In genomic region chr17:26123267-26123684, GRCm38 (mm10) we compare ENCODE assay signal across 8 mouse cellular contexts. TPM values are rescaled to one million over a fixed set of nuclear protein-coding genes. Genes with fewer than 3 reads are reported as not detected.
A peak's percentile ranks its signal among the peaks of the same experiment; 100 is the strongest.
DNase-seq lines count a peak whose midpoint lies in the region; ATAC-seq and TF ChIP-seq lines count a peak whose summit lies in the region.

Mrpl28 (plus strand) TSS chr17:26123500.

- peaks cover 8% of the 10 kb centered on the region for H3K4me1 ChIP-seq in embryonic facial prominence, embryonic 14.5 days (ENCODE audit: control insufficient read depth, insufficient read depth, low read length)
- H3K4me1 ChIP-seq in heart, adult 2 months (ENCODE audit: control insufficient read depth, insufficient read depth, low read length): peaks cover 7% of the 10 kb centered on the region
- peaks cover 18% of the 10 kb centered on the region for H3K4me1 ChIP-seq in limb, embryonic 13.5 days
- H3K4me1 ChIP-seq in midbrain, embryonic 16.5 days (ENCODE audit: control insufficient read depth, insufficient read depth, low read length): peaks cover 8% of the 10 kb centered on the region

- WGBS in embryonic facial prominence, embryonic 14.5 days: under 1% methylated on average over 32 of the region's 32 CpGs
- WGBS in heart, adult 2 months: under 1% methylated on average over 32 of the region's 32 CpGs
- under 1% methylated on average over 32 of the region's 32 CpGs for WGBS in limb, embryonic 13.5 days
- WGBS in midbrain, embryonic 16.5 days: under 1% methylated on average over 32 of the region's 32 CpGs

- no peak within 1 kb of the TSS; the same call in 1 of the 2 replicates for H3K27ac ChIP-seq in embryonic facial prominence, embryonic 14.5 days (replicated peaks; ENCODE audit: low read depth, low read length)
- peak within 1 kb of the TSS; percentile 76 for H3K27ac ChIP-seq in heart, adult 2 months
- no peak within 1 kb of the TSS for H3K27ac ChIP-seq in limb, embryonic 13.5 days
- 0 out of 2 replicates have a peak within 1 kb of the TSS, but pooled peaks have one; percentile 31 for H3K27ac ChIP-seq in midbrain, embryonic 16.5 days (ENCODE audit: low read length)

- H3K4me3 ChIP-seq in embryonic facial prominence, embryonic 14.5 days (ENCODE audit: low read depth, low read length): peak within 1 kb of the TSS; percentile 77
- peak within 1 kb of the TSS; percentile 99 for H3K4me3 ChIP-seq in heart, adult 2 months
- H3K4me3 ChIP-seq in limb, embryonic 13.5 days: peak within 1 kb of the TSS; percentile 80
- H3K4me3 ChIP-seq in midbrain, embryonic 16.5 days (ENCODE audit: low read depth, low read length): peak within 1 kb of the TSS; percentile 70

- peaks cover 28% of the 10 kb centered on the region for H3K36me3 ChIP-seq in embryonic facial prominence, embryonic 14.5 days (ENCODE audit: control insufficient read depth, insufficient read depth, low read length)
- no peaks in the 10 kb centered on the region for H3K36me3 ChIP-seq in heart, adult 2 months (ENCODE audit: control insufficient read depth, insufficient read depth, low read length)
- H3K36me3 ChIP-seq in limb, embryonic 13.5 days: peaks cover 34% of the 10 kb centered on the region
- peaks cover 15% of the 10 kb centered on the region for H3K36me3 ChIP-seq in midbrain, embryonic 16.5 days (ENCODE audit: control insufficient read depth, insufficient read depth, low read length)

- TF ChIP-seq EP300 in heart, adult 2 months (IDR thresholded peaks at IDR 0.05; ENCODE audit: insufficient read depth, low read depth, low read length): 0 out of 2 replicates have a peak, but pooled peaks have one; percentile 10

- no peaks in the 10 kb centered on the region for H3K79me2 ChIP-seq in heart, adult 2 months (replicated peaks; ENCODE audit: control insufficient read depth, insufficient read depth, low read length)

- TF ChIP-seq CTCF in heart, adult 2 months (IDR thresholded peaks at IDR 0.05): no peak

- H3K4me2 ChIP-seq in embryonic facial prominence, embryonic 14.5 days (ENCODE audit: low read depth, low read length): peak within 1 kb of the TSS; percentile 92
- H3K4me2 ChIP-seq in limb, embryonic 13.5 days (replicated peaks): peak within 1 kb of the TSS; percentile 90
- H3K4me2 ChIP-seq in midbrain, embryonic 16.5 days (ENCODE audit: low read length): peak within 1 kb of the TSS; percentile 82

- H3K9me3 ChIP-seq in embryonic facial prominence, embryonic 14.5 days (ENCODE audit: control insufficient read depth, low read length): no peaks in the 10 kb centered on the region
- H3K9me3 ChIP-seq in limb, embryonic 13.5 days: no peaks in the 10 kb centered on the region
- no peaks in the 10 kb centered on the region for H3K9me3 ChIP-seq in midbrain, embryonic 16.5 days (replicated peaks; ENCODE audit: control insufficient read depth, low read length, poor library complexity, severe bottlenecking)

- peak; percentile 95 for ATAC-seq in embryonic facial prominence, embryonic 14.5 days (ENCODE audit: low read depth)
- ATAC-seq in limb, embryonic 13.5 days (ENCODE audit: low FRiP score, low read depth): peak; percentile 89
- ATAC-seq in midbrain, embryonic 16.5 days: peak; percentile 93

- H3K9ac ChIP-seq in embryonic facial prominence, embryonic 14.5 days (ENCODE audit: low read depth, low read length): peak within 1 kb of the TSS; percentile 72
- H3K9ac ChIP-seq in heart, adult 2 months (ENCODE audit: low read depth, low read length): peak within 1 kb of the TSS; percentile 85
- H3K9ac ChIP-seq in limb, embryonic 13.5 days: peak within 1 kb of the TSS; percentile 88
- peak within 1 kb of the TSS; percentile 69 for H3K9ac ChIP-seq in midbrain, embryonic 16.5 days (ENCODE audit: low read depth, low read length)

- no peaks in the 10 kb centered on the region; the same call in 1 of the 2 replicates for H3K27me3 ChIP-seq in embryonic facial prominence, embryonic 14.5 days (replicated peaks; ENCODE audit: control insufficient read depth, insufficient read depth, low read length)
- no peaks in the 10 kb centered on the region for H3K27me3 ChIP-seq in heart, adult 2 months (ENCODE audit: control insufficient read depth, insufficient read depth, low read length)
- H3K27me3 ChIP-seq in limb, embryonic 13.5 days: peaks cover 17% of the 10 kb centered on the region
- H3K27me3 ChIP-seq in midbrain, embryonic 16.5 days (ENCODE audit: control insufficient read depth, insufficient read depth, low read depth, low read length): no peaks in the 10 kb centered on the region; the same call in 1 of the 2 replicates

- DNase-seq in 3T3-L1 (ENCODE audit: low read depth, low spot score): peak; percentile 98
- DNase-seq in adrenal gland, postnatal 4 days (ENCODE audit: low spot score in 2 of 2): peak; percentile 73 to 83
- peak; percentile 99 for DNase-seq in embryonic facial prominence, embryonic 14.5 days (ENCODE audit: low spot score)
- peak; percentile 90 to 91 for DNase-seq in heart, adult 2 months
- DNase-seq in kidney, adult 8-10 months: peak; percentile 90 to 92
- DNase-seq in spleen, postnatal 10 days (ENCODE audit: low spot score in 2 of 2): peak; percentile 78 to 93

- intact Hi-C loops in heart, adult 2 months (cut with DNase I): loop anchor here (2.0 to 5.0 kb wide), 2 partner anchors 16 to 119 kb away; partner anchors contain the start of genes Axin1 and Fam234a

- peak; percentile 99 for TF ChIP-seq POLR2A in heart, adult 2 months (IDR thresholded peaks at IDR 0.05; ENCODE audit: insufficient read depth, low read depth, low read length)

RNA-seq across cellular contexts. Expression of gene Mrpl28, which starts in this region (rescaled TPM):
- total RNA-seq in adrenal gland, postnatal 4 days (2021): 10 to 100 TPM; 78.4 to 91.8 TPM
- polyA plus RNA-seq in embryonic facial prominence, embryonic 14.5 days (2014; fragmentation: Nextera tagmentation; extraction: Ambion mirVana): 177 and 183 TPM in 2 replicates
- 100 to 1,000 TPM; 131 to 154 TPM for total RNA-seq in heart, adult 2 months (2021)
- 131 and 156 TPM in 2 replicates for polyA plus RNA-seq in heart, adult 2 months (2012; rRNA removed)
- 193 and 199 TPM in 2 replicates for polyA plus RNA-seq in limb, embryonic 13.5 days (2015; fragmentation: Nextera tagmentation; extraction: Ambion mirVana)
- polyA plus RNA-seq in midbrain, embryonic 16.5 days (2015; fragmentation: Nextera tagmentation; extraction: Ambion mirVana): 161 and 172 TPM in 2 replicates

Comparison
In these comparisons a context has a peak if more than half of its experiments do, and no peak if none do; other contexts are left out.
1. H3K27ac ChIP-seq: peak in heart, adult 2 months (single experiment) and midbrain, embryonic 16.5 days (single experiment); none in embryonic facial prominence, embryonic 14.5 days (single experiment) and limb, embryonic 13.5 days (single experiment).
2. Peak in every context shown above with its lines, with median percentiles within 50 percentile points of each other: DNase-seq, ATAC-seq, H3K4me2 ChIP-seq, H3K4me3 ChIP-seq and H3K9ac ChIP-seq.